Mouse (Mus musculus): Measurements from ENCODE around the gene Fam170b.

DNA sequence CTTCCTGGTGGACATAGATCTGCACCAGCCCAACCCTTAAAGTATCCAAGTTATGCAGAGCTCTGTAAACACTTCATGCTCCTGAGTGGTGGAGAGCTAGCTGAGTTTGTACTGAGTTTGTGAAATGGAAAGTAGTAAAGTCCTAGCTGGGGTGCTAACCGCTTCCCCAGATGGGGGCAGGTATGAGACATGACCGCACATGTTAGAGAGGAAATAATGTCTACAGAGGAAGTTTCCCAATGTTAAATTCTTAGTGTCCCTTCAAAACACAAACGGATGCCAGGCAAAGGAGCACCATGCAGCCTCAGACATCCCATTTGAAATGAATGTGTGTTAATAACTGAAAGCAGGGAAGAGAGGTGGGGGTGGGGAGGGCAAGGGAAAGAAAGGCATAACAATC, 9.9 kb upstream of the Fam170b start:
- no peak for TF ChIP-seq POLR2A (IDR thresholded peaks at IDR 0.05; ENCODE audit: low read depth, low read length)
- no peak for TF ChIP-seq CTCF (conservative IDR thresholded peaks at IDR 0.05; ENCODE audit: insufficient read depth, insufficient read length, low read depth, low read length)
